Mouse (Mus musculus) induced T-regulatory cell, adult 2 months (primary cell): Measurements from ENCODE around the gene Mff.

Experiments
- DNase-seq: peaks from one replicate; pipeline ENCODE4 v3.0.0-alpha.2; 2012; ENCODE audit warnings: low read depth

Gene Mff

DNA sequence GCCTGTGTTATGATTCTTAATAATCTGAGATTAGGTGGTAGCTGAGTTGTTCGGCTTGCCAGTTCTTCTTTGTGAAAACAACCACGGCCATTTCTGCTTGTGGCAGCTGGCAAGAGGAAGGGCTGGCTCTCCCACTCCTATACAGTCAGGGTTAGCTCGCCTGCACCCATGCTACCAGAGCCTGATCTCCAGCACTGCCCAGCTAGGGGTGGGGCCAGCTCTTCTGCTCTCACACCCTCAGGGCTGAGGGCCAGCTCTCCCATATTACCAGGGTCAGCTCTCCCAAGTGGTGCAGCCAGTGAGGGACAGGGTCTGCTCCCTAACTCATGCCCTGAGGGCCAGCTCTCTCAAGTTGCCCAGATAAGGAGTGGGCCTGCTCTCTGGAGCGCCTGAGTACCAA is 47.7 kb downstream of the Mff start:
- no peak for DNase-seq

DNA sequence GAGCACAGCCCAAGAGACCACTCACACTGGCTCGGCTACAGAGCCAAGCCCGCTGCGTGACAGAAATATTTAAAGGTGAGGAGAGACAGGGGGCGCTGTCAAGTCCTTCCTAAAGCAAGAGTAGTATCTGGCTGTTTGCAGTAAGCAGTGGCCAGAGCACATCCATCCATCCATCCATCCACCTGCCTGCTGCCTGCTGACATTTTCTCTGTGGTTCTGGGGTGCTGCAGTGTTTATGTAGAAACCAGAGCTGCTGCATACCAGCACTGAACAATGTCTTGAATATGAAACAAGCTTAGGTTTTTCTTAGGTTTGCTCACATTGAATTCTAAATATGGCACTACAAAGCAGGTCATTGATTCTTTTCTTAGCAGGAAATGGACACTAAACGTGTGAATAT is 48.5 kb downstream of the Mff start:
- DNase-seq: no peak

DNA sequence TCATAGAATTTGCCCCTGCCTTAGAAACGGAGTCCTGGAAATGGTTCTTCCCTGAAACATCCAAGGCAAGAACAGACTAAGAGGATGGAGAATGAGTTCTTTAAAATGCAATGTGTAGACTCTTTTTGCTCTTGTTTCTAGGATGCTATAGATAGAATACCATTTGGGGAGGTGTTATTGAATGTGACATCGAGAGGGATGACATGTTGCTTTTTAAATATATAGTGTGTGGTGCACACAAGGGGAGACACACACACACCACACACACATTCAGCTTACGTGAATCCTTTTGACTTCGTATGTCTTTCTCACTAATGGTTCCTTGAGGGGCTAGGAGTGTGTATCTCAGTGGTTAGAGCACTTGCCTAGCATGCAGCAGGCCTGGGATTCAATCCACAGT is 50.6 kb downstream of the Mff start:
- DNase-seq: no peak

DNA sequence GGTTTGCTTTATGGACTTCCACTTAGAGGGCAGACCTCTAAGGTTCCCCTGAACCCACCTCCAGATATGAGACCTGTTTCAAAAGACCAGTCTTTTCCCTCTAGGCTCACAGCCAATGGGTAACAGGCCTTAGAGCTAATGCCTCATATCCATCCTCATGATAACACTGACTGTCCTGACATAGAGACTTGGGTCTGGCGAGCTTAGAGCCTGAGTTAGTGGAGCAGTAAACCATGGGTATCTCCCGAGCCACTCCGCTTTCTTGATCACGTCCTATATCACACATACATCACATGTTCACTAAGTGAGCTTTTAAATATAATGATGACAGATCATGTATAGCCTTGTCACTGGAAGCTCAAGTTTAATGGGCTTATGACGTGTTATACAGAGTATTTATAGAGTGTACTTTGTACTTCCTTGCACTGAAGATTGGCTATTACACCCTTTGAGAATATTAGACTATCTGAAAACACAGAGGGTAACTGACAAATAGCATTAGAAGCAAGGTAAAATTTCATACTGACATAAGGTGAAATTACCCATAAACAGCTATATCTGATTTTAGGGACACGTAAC is 54.8 kb downstream of the Mff start:
- no peak for DNase-seq

DNA sequence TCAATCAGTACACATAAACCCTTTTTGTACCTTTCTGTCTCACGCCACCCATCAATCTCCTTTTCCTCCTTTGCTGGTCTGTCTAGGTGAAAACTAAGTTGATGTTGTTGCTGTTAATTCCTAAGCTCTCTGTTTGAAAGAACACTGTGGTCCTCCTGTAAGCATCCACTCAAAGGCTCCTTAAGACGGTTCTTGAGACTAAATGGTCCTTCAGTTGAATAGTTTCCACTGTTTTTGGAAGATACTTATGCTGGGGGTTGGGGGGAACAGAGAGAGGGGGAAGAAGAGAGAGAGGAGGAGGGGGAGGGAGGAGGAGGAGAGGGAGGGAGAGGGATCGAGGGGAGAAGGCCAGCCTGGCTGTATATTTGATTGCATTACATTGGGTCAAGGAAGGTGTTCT is 58.9 kb downstream of the Mff start:
- no peak for DNase-seq

DNA sequence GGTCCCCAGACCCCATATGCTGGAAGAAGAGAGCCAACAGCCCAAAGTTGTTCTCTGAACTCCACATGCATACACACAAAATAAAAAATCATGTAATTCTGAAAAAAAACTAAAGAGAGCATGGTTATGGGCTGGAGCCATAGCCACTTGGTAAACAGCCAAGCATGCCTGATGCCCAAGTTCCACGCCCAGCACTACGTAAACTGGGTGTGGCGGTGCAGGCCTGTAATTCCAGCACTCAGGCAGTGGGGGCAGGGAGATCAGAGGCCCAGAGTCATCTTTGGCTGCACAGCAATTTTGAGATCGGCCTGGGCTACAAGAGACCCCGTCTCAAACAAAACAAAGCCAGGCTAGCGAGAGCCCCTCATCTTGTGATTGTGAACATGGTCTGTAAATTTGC is 60.9 kb downstream of the Mff start:
- no peak for DNase-seq

DNA sequence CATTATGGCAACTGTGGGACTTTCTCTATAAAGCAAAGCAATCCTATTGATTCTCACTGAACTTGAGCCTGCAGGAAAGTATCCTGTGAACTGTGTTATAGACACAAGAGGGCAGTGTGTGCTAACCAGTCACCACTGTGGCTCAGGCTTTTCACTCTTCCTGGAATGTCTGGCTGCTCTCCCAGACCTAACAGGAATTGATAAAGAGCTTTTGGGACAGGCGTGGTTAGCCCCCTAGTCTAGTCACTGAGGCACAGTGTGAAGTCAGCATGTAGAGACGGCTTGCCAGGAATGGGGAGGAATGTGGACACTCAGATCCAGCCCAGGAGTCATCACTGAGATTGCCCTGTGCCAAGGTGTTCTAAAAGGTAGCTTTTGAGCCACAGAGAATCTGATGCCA is 62.7 kb downstream of the Mff start:
- DNase-seq: peak; percentile 73

DNA sequence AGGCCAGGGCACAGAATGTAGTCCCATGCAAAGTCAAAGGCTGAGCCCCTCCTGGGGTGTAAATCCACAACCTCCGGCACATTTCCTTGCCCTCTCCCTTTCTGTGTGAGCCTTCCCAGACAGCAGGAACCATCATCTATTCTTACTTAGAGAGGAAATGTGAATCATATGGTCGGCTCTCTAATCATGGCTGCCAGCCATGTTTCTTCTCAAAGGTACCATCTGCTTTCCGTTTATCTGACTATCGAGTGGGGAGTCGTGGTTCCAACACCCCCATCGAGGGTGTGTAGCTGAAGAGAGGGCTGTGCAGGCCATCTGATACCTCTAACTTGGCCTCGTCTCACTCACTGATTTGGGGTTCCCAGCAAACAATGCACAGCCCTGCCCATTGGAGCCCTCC is 63.4 kb downstream of the Mff start:
- DNase-seq: no peak

DNA sequence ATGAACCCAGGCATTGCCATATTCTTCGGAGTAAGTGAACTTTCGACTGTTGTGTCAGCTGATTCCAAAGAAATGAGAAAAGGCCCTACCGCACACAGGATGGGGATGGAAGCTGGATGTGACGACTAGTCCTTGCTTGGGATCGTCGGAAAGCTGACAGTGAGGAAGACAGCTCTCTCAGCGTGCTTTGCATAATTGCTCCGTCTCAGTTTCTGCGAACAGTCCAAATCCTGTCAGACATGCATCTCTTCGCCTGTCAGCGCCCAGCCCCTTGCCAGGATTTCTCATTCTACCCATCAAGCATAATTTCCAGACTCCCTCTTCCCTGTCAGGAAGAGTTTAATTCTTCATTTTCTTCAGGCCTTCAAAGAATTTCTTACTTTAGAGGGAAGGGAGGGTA is 66.4 kb downstream of the Mff start:
- no peak for DNase-seq

DNA sequence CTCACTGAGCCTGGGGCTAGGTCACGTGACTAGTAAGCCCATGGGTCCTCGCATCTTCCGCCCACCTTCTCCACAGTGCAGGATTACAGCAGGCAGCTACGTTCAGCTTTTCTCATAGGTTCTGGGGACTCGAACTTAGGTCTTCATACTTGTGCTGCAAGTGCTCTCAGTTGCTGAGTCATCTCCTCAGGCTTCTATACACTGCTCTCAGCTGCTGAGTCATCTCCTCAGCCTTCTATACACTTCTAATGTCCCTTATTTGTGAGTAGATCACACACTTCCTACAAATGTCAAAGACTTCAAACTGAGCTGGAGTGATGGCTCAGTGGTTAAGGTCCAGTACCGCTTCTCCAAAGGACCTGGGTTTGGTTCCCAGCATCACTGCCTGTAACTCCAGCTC is 67.5 kb downstream of the Mff start:
- no peak for DNase-seq

DNA sequence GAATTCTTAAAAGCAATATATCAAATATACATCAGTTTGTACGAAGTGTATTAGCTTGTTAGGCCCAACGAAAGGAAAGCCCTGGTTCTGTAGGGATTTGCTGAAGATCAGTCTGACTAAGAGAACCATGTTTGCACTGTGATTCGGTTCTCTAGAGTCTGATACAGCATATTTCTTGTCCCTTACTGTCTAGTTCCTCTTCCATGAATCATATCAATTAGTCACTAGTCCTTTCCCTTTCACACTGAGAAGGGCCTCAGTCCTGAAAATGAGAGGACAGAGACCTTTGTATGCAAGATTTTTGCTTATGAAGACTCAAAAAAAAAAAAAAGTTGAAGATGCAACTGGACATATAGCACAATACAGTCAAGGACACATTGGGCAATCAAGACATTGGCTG is 68.4 kb downstream of the Mff start:
- DNase-seq: no peak

DNA sequence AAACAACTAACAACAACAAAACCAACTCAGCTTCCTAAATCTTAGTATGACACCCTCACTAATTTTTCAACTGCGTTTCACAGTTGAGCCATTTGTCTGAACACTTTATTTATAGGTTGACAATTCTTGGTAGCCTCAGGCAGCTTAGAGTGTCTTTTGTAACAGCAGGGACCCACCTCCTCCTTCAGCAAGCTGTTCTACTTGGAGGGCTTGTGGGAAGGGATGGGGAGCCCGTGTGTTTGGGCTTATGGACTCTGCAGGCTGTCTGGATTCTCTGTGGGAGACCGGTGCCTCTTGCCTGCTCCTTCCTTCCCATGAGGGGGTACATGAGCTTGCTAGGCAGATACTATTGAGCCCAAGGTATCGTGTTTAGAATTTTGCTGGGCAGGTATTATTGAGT is 69.3 kb downstream of the Mff start:
- DNase-seq: no peak

DNA sequence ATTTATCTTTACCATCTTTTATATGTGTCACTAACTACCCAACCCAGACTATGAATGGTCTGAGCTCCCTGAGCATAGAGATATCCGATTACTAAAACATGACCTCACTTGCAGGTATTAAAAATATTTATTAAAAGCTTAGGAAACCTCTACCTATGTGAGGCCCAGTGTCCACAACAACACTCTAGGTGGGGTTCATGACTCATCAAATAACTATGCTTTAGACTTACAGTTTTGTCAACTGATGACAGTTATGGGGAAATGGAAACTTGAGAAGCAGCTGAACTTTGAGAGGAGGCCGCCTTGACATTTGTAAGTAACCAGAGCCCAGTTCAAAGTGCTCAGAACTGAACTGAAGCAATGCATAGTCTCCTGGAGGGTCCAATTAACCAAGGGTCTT is 70.5 kb downstream of the Mff start:
- DNase-seq: peak; percentile 68

DNA sequence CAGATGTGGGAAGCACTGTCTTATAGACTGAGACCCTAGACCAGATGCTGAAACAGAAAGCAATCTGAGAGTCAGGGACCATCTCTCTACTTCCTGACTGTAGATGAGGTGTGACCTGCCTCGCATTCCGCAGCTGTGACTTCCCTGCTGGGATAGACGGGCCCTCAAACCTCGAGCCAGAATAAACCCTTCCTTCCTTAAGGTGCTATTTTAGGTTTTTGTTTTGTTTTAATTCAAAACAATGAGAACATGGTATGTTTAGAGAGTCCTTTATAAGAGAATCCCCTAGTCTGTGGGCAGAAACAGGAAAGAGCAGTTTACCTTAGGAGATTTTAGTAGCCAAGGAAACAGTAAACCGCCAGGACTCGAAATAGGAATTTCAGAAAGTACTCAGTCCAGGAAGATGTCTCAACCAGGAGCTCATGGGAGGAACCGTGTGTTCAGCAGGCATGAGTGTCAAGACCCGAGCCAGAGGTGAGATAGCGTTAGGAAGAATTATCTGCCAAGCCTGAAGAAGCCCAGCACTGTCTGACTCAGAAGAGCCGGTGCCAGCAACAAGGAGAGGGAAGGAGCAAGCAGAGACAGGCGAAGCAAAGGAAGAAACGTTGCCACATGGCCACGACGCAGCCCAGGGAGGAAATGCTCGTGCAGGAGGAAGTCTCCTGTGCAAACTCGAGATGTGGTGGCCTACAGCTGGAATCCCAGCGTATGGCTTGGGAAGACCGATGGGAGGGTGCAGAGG is 71.2 kb downstream of the Mff start:
- peak; percentile 64 for DNase-seq

DNA sequence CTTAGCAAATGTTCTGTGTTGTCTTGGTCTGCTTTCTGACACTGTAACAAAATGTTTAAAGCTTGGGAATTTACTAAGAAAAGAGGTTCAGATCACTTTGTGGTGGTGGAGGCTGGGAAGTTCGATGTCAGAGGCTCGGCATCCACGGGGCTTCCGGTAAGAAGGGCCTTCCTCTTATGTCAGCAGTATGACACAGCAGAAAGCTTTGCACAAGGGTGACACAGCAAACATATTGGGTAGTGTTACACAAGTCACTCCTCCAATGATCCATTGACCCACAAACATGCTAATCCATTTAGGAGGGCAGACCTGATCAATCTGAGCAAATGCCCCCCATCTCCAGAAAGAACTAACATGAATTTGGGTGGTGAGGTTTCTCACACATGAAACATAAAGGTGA is 72.4 kb downstream of the Mff start:
- DNase-seq: no peak

DNA sequence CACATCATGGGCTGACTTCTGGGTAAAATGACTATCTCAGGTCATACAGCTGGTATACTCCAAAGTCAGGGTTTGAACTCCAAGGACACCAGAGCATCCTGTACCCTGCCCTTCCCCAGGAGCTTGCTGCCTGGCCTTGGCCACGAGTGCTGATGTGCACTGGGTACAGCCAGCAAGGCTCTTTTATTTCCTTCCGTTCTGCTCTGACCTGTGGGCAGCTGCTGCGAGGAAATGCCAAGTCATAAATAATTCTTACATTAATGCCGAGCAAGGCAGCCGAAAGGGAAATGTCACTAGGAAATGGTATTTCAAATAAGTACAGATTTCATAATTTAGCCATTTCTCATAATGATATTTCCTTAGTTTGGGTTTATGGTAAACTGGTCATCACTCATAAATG is 73.6 kb downstream of the Mff start:
- DNase-seq: no peak

DNA sequence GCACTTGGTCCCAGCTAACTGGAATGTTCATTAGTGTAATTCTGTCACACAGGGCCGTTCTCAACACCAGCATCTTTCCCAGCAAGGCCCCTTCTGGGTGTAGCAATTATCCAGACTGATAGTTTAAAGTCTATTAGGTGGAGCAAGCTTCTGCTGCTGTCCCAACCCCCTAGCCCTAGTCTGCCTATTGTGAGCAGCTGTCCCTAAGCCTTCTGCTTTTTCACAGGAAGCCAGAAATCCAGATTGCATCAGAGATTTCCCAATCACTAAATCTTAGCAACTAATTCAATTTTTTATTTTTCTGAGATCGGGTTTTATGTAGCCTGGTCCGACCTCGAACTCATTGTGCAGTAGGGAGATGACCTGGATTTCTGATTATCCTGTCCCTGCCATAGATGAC is 74.2 kb downstream of the Mff start:
- no peak for DNase-seq

DNA sequence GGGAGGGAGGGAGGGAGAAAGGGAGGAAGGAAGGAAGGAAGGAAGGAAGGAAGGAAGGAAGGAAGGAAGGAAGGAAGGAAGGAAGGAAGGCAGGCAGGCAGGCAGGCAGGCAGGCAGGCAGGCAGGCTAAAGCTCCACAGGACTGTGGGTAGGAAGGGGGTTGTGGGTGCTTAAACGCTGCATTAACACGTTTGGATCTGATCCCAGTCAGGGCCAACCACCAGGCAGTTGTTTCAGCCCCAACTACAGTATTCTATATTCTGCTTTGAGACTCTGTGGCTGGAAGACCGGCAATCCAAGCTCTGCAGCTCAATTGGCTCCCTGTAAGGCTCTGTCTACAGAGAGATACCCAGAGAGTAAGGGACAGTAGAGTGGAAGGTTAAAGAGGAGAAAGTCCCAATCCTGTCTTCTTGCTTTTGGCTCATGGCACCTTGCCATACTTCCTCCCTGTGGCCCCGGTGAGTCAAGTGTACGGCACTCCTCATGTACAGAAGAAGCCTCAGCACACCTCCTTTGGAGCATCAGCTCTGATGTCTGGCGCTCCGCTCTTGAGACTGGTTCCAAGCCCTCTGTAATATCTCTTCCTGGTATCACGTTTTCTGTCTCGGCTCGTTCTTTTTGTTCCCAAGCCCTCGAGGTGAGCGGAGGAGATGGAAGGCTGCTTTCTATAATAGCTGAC is 76.6 kb downstream of the Mff start:
- DNase-seq: no peak
